Mouse (Mus musculus): ENCODE measurements around the gene Rnf181.

GRCm38 (mm10) chr6:72383142-72383820 lies 16.5 kb upstream of the Rnf181 start:
- no peak for TF ChIP-seq CTCF (IDR thresholded peaks at IDR 0.05; ENCODE audit: extremely low read depth, insufficient read depth, insufficient read length, insufficient replicate concordance)
- TF ChIP-seq POLR2A (IDR thresholded peaks at IDR 0.05; ENCODE audit: low read depth, low read length) = no peak

Measured in spleen, adult 2 months (tissue).